Mouse (Mus musculus) cortical plate, adult 2 months (tissue): Measurements from ENCODE around the gene Mcm2.

Source experiments
- CTCF ChIP-seq: fragments of 200-500 bp; IDR thresholded peaks from 2 replicates; pipeline ENCODE4 v1.5.1; 2011; ENCODE audit warnings: mild to moderate bottlenecking, control low read depth, low read length; ENCODE audit not compliant: insufficient read depth; ENCODE audit errors: extremely low read depth
- POLR2A ChIP-seq: fragments of 200-500 bp; IDR thresholded peaks from 2 replicates; pipeline ENCODE4 v1.6.1; 2011; ENCODE audit warnings: mild to moderate bottlenecking, low read length, control low read depth; ENCODE audit not compliant: insufficient read depth; ENCODE audit errors: extremely low read depth

DNA sequence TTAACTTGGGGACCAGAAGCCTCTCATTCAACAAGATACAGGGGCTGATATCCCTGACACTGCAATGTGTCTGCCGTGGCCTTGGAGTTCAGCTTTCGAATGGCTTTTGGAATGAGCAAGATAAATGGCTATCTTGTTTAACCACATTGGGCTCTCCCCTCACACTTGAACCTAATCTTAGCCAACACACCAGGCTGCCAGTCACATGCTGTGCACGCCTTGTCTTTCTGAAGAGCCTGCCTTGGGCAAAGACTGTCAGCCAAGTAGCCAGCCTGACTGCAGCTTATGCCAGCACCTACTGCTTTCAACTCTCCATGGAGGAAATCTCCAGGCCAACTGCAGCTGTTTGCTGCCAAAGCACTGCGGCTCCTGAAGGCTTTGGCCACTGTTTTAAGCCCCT, 16.9 kb upstream of the Mcm2 start:
- TF ChIP-seq CTCF (no peak), POLR2A (no peak)
